Mouse (Mus musculus): ENCODE results near the gene Sit1.

GRCm38 (mm10) chr4:43473636-43474035 is 9.9 kb downstream of the Sit1 start:
- TF ChIP-seq CTCF (conservative IDR thresholded peaks at IDR 0.05; ENCODE audit: low read length) = no peak
- no peak for TF ChIP-seq POU5F1 (IDR thresholded peaks at IDR 0.05; ENCODE audit: borderline replicate concordance, low read length)
- TF ChIP-seq NANOG (IDR thresholded peaks at IDR 0.05; ENCODE audit: borderline replicate concordance, low read length) = no peak
